Mouse (Mus musculus) C2C12 (cell line): ENCODE results near the gene Olfr603.
"Not testable (repeated sequence)": the region's sequence is repeated elsewhere in the genome, so short reads cannot be mapped to it uniquely, and the experiment has no call there.

Source experiments
- CTCF ChIP-seq: IDR thresholded peaks from one replicate; pipeline ENCODE4 v1.5.1; 2011; ENCODE audit not compliant: control insufficient read depth, insufficient read depth, insufficient read length
- MAX ChIP-seq: IDR thresholded peaks from one replicate; pipeline ENCODE4 v1.6.1; 2011; ENCODE audit warnings: mild to moderate bottlenecking, control low read depth
- MYOD1 ChIP-seq: IDR thresholded peaks from one replicate; pipeline ENCODE4 v1.6.1; 2011; ENCODE audit warnings: low read depth; ENCODE audit not compliant: control insufficient read depth, insufficient read length
- USF1 ChIP-seq: IDR thresholded peaks from one replicate; pipeline ENCODE4 v1.6.1; 2011; ENCODE audit warnings: low read depth, mild to moderate bottlenecking, control low read depth, moderate library complexity

- not testable (repeated sequence) for TF ChIP-seq MAX, CTCF, MYOD1, USF1
Observed at GRCm38 (mm10) chr7:103406521-103407055, 20.6 kb upstream of the Olfr603 start.
